Mouse (Mus musculus): ENCODE data around the gene Gm15091.
"Not testable (repeated sequence)": the region's sequence is repeated elsewhere in the genome, so short reads cannot be mapped to it uniquely, and the experiment has no call there.

The Gm15091 gene

DNA sequence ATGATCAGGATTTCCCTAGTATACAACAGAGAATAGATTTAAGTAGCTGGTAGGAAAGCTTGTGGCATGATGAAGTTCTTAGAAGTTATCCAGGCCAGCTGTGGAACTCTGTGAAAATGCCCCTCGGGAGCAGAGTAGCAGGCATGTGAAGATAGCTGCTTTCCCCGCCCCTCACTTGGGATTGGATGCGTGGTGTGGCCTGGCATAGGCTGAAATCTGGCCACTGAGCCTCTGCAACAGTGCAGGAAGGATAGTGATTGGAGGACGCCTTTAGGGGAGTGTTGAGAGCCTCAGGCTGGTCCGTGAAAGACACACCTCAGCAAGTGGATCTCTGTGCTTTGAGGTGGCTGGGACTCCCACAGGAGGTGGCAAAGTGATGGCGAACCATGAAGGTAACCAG lies at the start of gene Gm15091:
Gene Gm15091 (plus strand): TSS at position 301 of the 400 bp plus-strand sequence.
- DNase-seq (ENCODE audit: extremely low spot score, low spot score), result not testable (repeated sequence)

All from neural tube, embryonic 10.5 days (tissue).